ENCODE assay signal across 15 mouse cellular contexts in the genomic region with DNA sequence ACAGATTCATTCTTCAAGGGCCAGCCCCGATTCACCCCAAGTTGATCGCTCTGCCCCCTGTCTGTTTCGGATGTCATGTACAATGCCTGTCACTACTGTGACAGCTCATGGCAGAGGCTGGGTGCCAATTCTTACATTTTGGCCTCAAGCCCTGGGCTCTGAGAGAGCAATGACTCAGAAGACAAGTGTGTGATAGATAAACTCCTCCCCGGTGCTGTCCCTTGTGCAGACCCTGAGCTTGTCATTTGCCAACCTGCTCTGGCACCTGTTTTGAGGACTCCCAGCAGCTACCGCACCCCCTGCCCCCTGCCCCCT.
DNase-seq lines count a peak whose midpoint lies in the region; ATAC-seq and TF ChIP-seq lines count a peak whose summit lies in the region.
"Had no signal": no experiment of that assay in that cellular context is flagged by ENCODE, and none has a peak within 500 bp of the region (broad histone marks: within the 10 kb centered on the region; RNA-seq: fewer than 3 reads in every experiment).

No protein-coding gene starts in this region.

- no peak for TF ChIP-seq CTCF in forebrain, postnatal 0 days (IDR thresholded peaks at IDR 0.05; ENCODE audit: low read depth)

- H3K4me2 ChIP-seq in hindbrain, embryonic 13.5 days = no peak overlapping the region
- no peak overlapping the region for H3K4me2 ChIP-seq in forebrain, postnatal 0 days (ENCODE audit: low read depth)
- H3K4me2 ChIP-seq: hindbrain, embryonic 15.5 days; limb, embryonic 12.5 days; stomach, embryonic 15.5 days had no signal

- no peak overlapping the region for H3K4me3 ChIP-seq in hindbrain, embryonic 13.5 days
- no peak overlapping the region for H3K4me3 ChIP-seq in hindbrain, embryonic 10.5 days
- no peak overlapping the region for H3K4me3 ChIP-seq in forebrain, postnatal 0 days (ENCODE audit: low read depth, low read length)
- H3K4me3 ChIP-seq: hindbrain, embryonic 15.5 days; limb, embryonic 12.5 days; stomach, embryonic 15.5 days had no signal

- ATAC-seq in hindbrain, embryonic 13.5 days (ENCODE audit: low FRiP score) = peak; percentile 43; the same call in 1 of the 2 replicates
- peak; percentile 72 for ATAC-seq in forebrain, postnatal 0 days

- no peak for DNase-seq in hindbrain, embryonic 10.5 days (ENCODE audit: low spot score)
- DNase-seq in MN1 (ENCODE audit: low spot score) = peak; percentile 31
- peak; percentile 73 to 83 for DNase-seq in adrenal gland, postnatal 36 days
- peak; percentile 71 for DNase-seq in forebrain, postnatal 0 days
- no peak for DNase-seq in urinary bladder, adult 18-20 months (ENCODE audit: low spot score in 2 of 2)
- DNase-seq in thymus, adult 18-20 months = no peak
- DNase-seq in embryo, embryonic 10 days (ENCODE audit: low spot score) = no peak
- DNase-seq: heart, adult 11 months; kidney, postnatal 10 days; lung, postnatal 36 days had no signal

- H3K9me3 ChIP-seq in hindbrain, embryonic 13.5 days = no peaks in the 10 kb centered on the region
- no peaks in the 10 kb centered on the region for H3K9me3 ChIP-seq in hindbrain, embryonic 10.5 days
- no peaks in the 10 kb centered on the region for H3K9me3 ChIP-seq in forebrain, postnatal 0 days (ENCODE audit: low read length)
- H3K9me3 ChIP-seq: hindbrain, embryonic 15.5 days; stomach, embryonic 15.5 days had no signal

- no peak overlapping the region for H3K9ac ChIP-seq in hindbrain, embryonic 13.5 days
- H3K9ac ChIP-seq in forebrain, postnatal 0 days = no peak overlapping the region
- H3K9ac ChIP-seq: hindbrain, embryonic 15.5 days; limb, embryonic 12.5 days; stomach, embryonic 15.5 days had no signal

- no peak overlapping the region for H3K27ac ChIP-seq in hindbrain, embryonic 13.5 days
- H3K27ac ChIP-seq in hindbrain, embryonic 10.5 days = no peak overlapping the region
- no peak overlapping the region for H3K27ac ChIP-seq in forebrain, postnatal 0 days (ENCODE audit: low read depth, low read length)
- H3K27ac ChIP-seq: hindbrain, embryonic 15.5 days; limb, embryonic 12.5 days; stomach, embryonic 15.5 days had no signal

- H3K36me3 ChIP-seq in hindbrain, embryonic 13.5 days = no peaks in the 10 kb centered on the region
- H3K36me3 ChIP-seq in hindbrain, embryonic 10.5 days = no peaks in the 10 kb centered on the region
- H3K36me3 ChIP-seq in forebrain, postnatal 0 days (ENCODE audit: insufficient read depth) = no peaks in the 10 kb centered on the region
- H3K36me3 ChIP-seq: hindbrain, embryonic 15.5 days; limb, embryonic 12.5 days; stomach, embryonic 15.5 days had no signal

- no peaks in the 10 kb centered on the region for H3K27me3 ChIP-seq in hindbrain, embryonic 13.5 days
- no peaks in the 10 kb centered on the region for H3K27me3 ChIP-seq in hindbrain, embryonic 10.5 days (ENCODE audit: insufficient read depth, poor library complexity, severe bottlenecking)
- no peaks in the 10 kb centered on the region for H3K27me3 ChIP-seq in forebrain, postnatal 0 days (ENCODE audit: insufficient read depth, low read length)
- H3K27me3 ChIP-seq: CH12.LX; hindbrain, embryonic 15.5 days; stomach, embryonic 15.5 days had no signal

- peaks cover 31% of the 10 kb centered on the region for H3K4me1 ChIP-seq in hindbrain, embryonic 13.5 days (replicated peaks)
- H3K4me1 ChIP-seq in hindbrain, embryonic 10.5 days (replicated peaks) = peaks cover 29% of the 10 kb centered on the region
- H3K4me1 ChIP-seq in forebrain, postnatal 0 days (ENCODE audit: insufficient read depth) = 0 out of 2 replicates have a peak, but pooled peaks cover 5% of the 10 kb centered on the region
- H3K4me1 ChIP-seq: stomach, embryonic 15.5 days had no signal

- 33% methylated on average over 5 of the region's 5 CpGs for WGBS in hindbrain, embryonic 13.5 days
- WGBS in hindbrain, embryonic 10.5 days = 54% methylated on average over 5 of the region's 5 CpGs
- 35% methylated on average over 5 of the region's 5 CpGs for WGBS in forebrain, postnatal 0 days

Comparison
In these comparisons a context has a peak if more than half of its experiments do, and no peak if none do; other contexts are left out.
1. DNase-seq: peak in MN1 (single experiment), adrenal gland, postnatal 36 days (2 of 2) and forebrain, postnatal 0 days (single experiment); none in hindbrain, embryonic 10.5 days (single experiment), urinary bladder, adult 18-20 months (0 of 2), thymus, adult 18-20 months (0 of 2) and embryo, embryonic 10 days (single experiment).